Mouse (Mus musculus): ENCODE data around the gene Fap. TPM values are rescaled to one million over a fixed set of nuclear protein-coding genes. Genes with fewer than 3 reads are reported as not detected.
A peak's percentile ranks its signal among the peaks of the same experiment; 100 is the strongest.

Fap gene
- polyA plus RNA-seq (2014; fragmentation: Nextera tagmentation; extraction: Ambion mirVana): 11.7 and 12.0 TPM in 2 replicates

GRCm38 (mm10) chr2:62573753-62574159, at the start of gene Fap:
Gene Fap (minus strand): TSS chr2:62574075.
- Histone ChIP-seq H3K27me3 (ENCODE audit: control insufficient read depth, insufficient read depth, low read length) (no peaks in the 10 kb centered on the region), H3K4me1 (ENCODE audit: control insufficient read depth, insufficient read depth, low read length) (no peaks in the 10 kb centered on the region), H3K9me3 (replicated peaks; ENCODE audit: control insufficient read depth, low read length) (no peaks in the 10 kb centered on the region), H3K9ac (replicated peaks; ENCODE audit: low read length) (peak within 1 kb of the TSS; percentile 34), H3K27ac (replicated peaks; ENCODE audit: low read depth, low read length) (peak within 1 kb of the TSS; percentile 43; the same call in 1 of the 2 replicates), H3K4me2 (ENCODE audit: low read depth, low read length) (peak within 1 kb of the TSS; percentile 22), H3K36me3 (replicated peaks; ENCODE audit: control insufficient read depth, insufficient read depth, low read depth, low read length) (no peaks in the 10 kb centered on the region), H3K4me3 (ENCODE audit: low read depth, low read length) (peak within 1 kb of the TSS; percentile 24)
- ATAC-seq (replicated peaks; ENCODE audit: insufficient number of reproducible peaks, low FRiP score, low TSS enrichment, low read depth) (peak; percentile 77), DNase-seq (ENCODE audit: low spot score) (peak; percentile 88)
- WGBS: 41% methylated on average over 12 of the region's 12 CpGs

DNA sequence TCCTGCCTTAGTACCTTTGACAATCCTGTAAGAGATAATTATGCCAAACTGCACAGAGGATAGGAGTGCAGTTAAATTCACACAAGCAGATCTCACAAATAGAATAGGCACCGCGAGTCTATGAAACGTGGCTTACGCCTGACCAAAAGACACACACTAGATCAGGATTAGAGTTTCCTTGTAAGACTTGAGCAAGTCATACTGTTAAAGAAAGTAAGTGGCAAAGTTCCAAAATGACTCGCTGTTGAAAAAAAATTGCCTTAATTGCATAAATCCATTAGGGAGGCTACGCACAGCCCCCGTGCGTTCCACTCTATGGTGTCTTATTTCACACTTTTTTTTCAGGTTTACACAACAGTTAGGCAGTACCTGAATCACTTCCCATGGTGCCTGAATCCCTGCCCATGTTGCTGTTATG, 49.2 kb upstream of the Fap start:
- H3K4me1 ChIP-seq (ENCODE audit: control insufficient read depth, insufficient read depth, low read length): no peaks in the 10 kb centered on the region
- H3K4me3 ChIP-seq (ENCODE audit: low read depth, low read length): no peak overlapping the region
- WGBS: 60% methylated on average over 8 of the region's 8 CpGs
- H3K27me3 ChIP-seq (ENCODE audit: control insufficient read depth, insufficient read depth, low read length): no peaks in the 10 kb centered on the region
- H3K4me2 ChIP-seq (ENCODE audit: low read depth, low read length): no peak overlapping the region
- no peak for ATAC-seq (replicated peaks; ENCODE audit: insufficient number of reproducible peaks, low FRiP score, low TSS enrichment, low read depth)
- H3K36me3 ChIP-seq (replicated peaks; ENCODE audit: control insufficient read depth, insufficient read depth, low read depth, low read length): no peaks in the 10 kb centered on the region
- no peak overlapping the region for H3K9ac ChIP-seq (replicated peaks; ENCODE audit: low read length)
- no peak overlapping the region for H3K27ac ChIP-seq (replicated peaks; ENCODE audit: low read depth, low read length)
- no peak for DNase-seq (ENCODE audit: low spot score)
- no peaks in the 10 kb centered on the region for H3K9me3 ChIP-seq (replicated peaks; ENCODE audit: control insufficient read depth, low read length)

GRCm38 (mm10) chr2:62619679-62620078, 45.8 kb upstream of the Fap start:
- Histone ChIP-seq H3K4me1 (ENCODE audit: control insufficient read depth, insufficient read depth, low read length) (no peaks in the 10 kb centered on the region), H3K9ac (replicated peaks; ENCODE audit: low read length) (no peak overlapping the region), H3K36me3 (replicated peaks; ENCODE audit: control insufficient read depth, insufficient read depth, low read depth, low read length) (no peaks in the 10 kb centered on the region), H3K9me3 (replicated peaks; ENCODE audit: control insufficient read depth, low read length) (no peaks in the 10 kb centered on the region), H3K27ac (replicated peaks; ENCODE audit: low read depth, low read length) (no peak overlapping the region), H3K4me3 (ENCODE audit: low read depth, low read length) (no peak overlapping the region), H3K27me3 (ENCODE audit: control insufficient read depth, insufficient read depth, low read length) (no peaks in the 10 kb centered on the region), H3K4me2 (ENCODE audit: low read depth, low read length) (no peak overlapping the region)
- DNase-seq (ENCODE audit: low spot score) (no peak), ATAC-seq (replicated peaks; ENCODE audit: insufficient number of reproducible peaks, low FRiP score, low TSS enrichment, low read depth) (no peak)
- 56% methylated on average over 2 of the region's 2 CpGs for WGBS

- Histone ChIP-seq H3K36me3 (replicated peaks; ENCODE audit: control insufficient read depth, insufficient read depth, low read depth, low read length) (no peaks in the 10 kb centered on the region), H3K4me3 (ENCODE audit: low read depth, low read length) (no peak overlapping the region), H3K9ac (replicated peaks; ENCODE audit: low read length) (no peak overlapping the region), H3K4me2 (ENCODE audit: low read depth, low read length) (no peak overlapping the region), H3K4me1 (ENCODE audit: control insufficient read depth, insufficient read depth, low read length) (no peaks in the 10 kb centered on the region), H3K27ac (replicated peaks; ENCODE audit: low read depth, low read length) (no peak overlapping the region), H3K9me3 (replicated peaks; ENCODE audit: control insufficient read depth, low read length) (no peaks in the 10 kb centered on the region), H3K27me3 (ENCODE audit: control insufficient read depth, insufficient read depth, low read length) (no peaks in the 10 kb centered on the region)
- no peak for DNase-seq (ENCODE audit: low spot score)
- ATAC-seq (replicated peaks; ENCODE audit: insufficient number of reproducible peaks, low FRiP score, low TSS enrichment, low read depth): no peak
- WGBS: 87% methylated on average over 7 of the region's 7 CpGs
Measured at GRCm38 (mm10) chr2:62618934-62619341, 45.1 kb upstream of the Fap start.

- ATAC-seq (replicated peaks; ENCODE audit: insufficient number of reproducible peaks, low FRiP score, low TSS enrichment, low read depth) (no peak), DNase-seq (ENCODE audit: low spot score) (no peak)
- 94% methylated on average over 4 of the region's 4 CpGs for WGBS
Measured at GRCm38 (mm10) chr2:62613133-62613532, 39.3 kb upstream of the Fap start.

GRCm38 (mm10) chr2:62606205-62606604, 32.3 kb upstream of the Fap start:
- Histone ChIP-seq H3K27ac (replicated peaks; ENCODE audit: low read depth, low read length) (no peak overlapping the region), H3K9me3 (replicated peaks; ENCODE audit: control insufficient read depth, low read length) (no peaks in the 10 kb centered on the region), H3K4me3 (ENCODE audit: low read depth, low read length) (no peak overlapping the region), H3K4me2 (ENCODE audit: low read depth, low read length) (no peak overlapping the region), H3K4me1 (ENCODE audit: control insufficient read depth, insufficient read depth, low read length) (no peaks in the 10 kb centered on the region), H3K36me3 (replicated peaks; ENCODE audit: control insufficient read depth, insufficient read depth, low read depth, low read length) (no peaks in the 10 kb centered on the region), H3K27me3 (ENCODE audit: control insufficient read depth, insufficient read depth, low read length) (no peaks in the 10 kb centered on the region), H3K9ac (replicated peaks; ENCODE audit: low read length) (no peak overlapping the region)
- WGBS: 93% methylated on average over 16 of the region's 16 CpGs
- ATAC-seq (replicated peaks; ENCODE audit: insufficient number of reproducible peaks, low FRiP score, low TSS enrichment, low read depth): no peak
- no peak for DNase-seq (ENCODE audit: low spot score)

More at GRCm38 (mm10) chr2:62613133-62613532, 39.3 kb upstream of the Fap start:
- no peak overlapping the region for H3K4me3 ChIP-seq (ENCODE audit: low read depth, low read length)
- no peak overlapping the region for H3K4me2 ChIP-seq (ENCODE audit: low read depth, low read length)
- H3K9ac ChIP-seq (replicated peaks; ENCODE audit: low read length): no peak overlapping the region
- H3K4me1 ChIP-seq (ENCODE audit: control insufficient read depth, insufficient read depth, low read length): no peaks in the 10 kb centered on the region
- H3K27me3 ChIP-seq (ENCODE audit: control insufficient read depth, insufficient read depth, low read length): no peaks in the 10 kb centered on the region
- no peaks in the 10 kb centered on the region for H3K9me3 ChIP-seq (replicated peaks; ENCODE audit: control insufficient read depth, low read length)
- no peak overlapping the region for H3K27ac ChIP-seq (replicated peaks; ENCODE audit: low read depth, low read length)
- H3K36me3 ChIP-seq (replicated peaks; ENCODE audit: control insufficient read depth, insufficient read depth, low read depth, low read length): no peaks in the 10 kb centered on the region

GRCm38 (mm10) chr2:62603530-62603929, 29.7 kb upstream of the Fap start:
- no peak overlapping the region for H3K4me3 ChIP-seq (ENCODE audit: low read depth, low read length)
- no peak overlapping the region for H3K9ac ChIP-seq (replicated peaks; ENCODE audit: low read length)
- no peak overlapping the region for H3K4me2 ChIP-seq (ENCODE audit: low read depth, low read length)
- ATAC-seq (replicated peaks; ENCODE audit: insufficient number of reproducible peaks, low FRiP score, low TSS enrichment, low read depth) (no peak), DNase-seq (ENCODE audit: low spot score) (no peak)
- H3K27ac ChIP-seq (replicated peaks; ENCODE audit: low read depth, low read length): no peak overlapping the region
- 90% methylated on average over 5 of the region's 5 CpGs for WGBS
- H3K27me3 ChIP-seq (ENCODE audit: control insufficient read depth, insufficient read depth, low read length): no peaks in the 10 kb centered on the region
- H3K9me3 ChIP-seq (replicated peaks; ENCODE audit: control insufficient read depth, low read length): no peaks in the 10 kb centered on the region
- H3K36me3 ChIP-seq (replicated peaks; ENCODE audit: control insufficient read depth, insufficient read depth, low read depth, low read length): no peaks in the 10 kb centered on the region
- H3K4me1 ChIP-seq (ENCODE audit: control insufficient read depth, insufficient read depth, low read length): no peaks in the 10 kb centered on the region

DNA sequence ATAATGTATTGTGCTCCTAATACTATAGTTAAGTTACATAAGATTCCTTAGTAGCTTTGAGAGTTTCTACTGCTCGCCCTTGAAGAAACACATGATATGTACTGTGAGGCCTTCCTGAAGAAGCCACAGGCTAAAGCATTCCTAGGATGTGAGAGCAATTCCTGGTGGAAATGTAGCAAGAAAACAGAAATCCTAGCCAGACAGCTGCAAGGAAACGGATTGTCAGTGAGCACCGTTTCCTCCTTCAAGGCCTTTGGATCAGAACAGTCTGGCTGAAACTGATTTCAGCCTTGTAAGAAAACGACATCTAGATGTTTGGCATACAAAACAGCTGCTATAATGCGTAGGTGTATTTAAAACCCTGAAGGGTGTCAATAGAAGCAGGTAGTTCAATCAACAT, 22.7 kb upstream of the Fap start:
- WGBS: 92% methylated on average over 5 of the region's 5 CpGs
- ATAC-seq (replicated peaks; ENCODE audit: insufficient number of reproducible peaks, low FRiP score, low TSS enrichment, low read depth) (no peak), DNase-seq (ENCODE audit: low spot score) (no peak)

More for the DNA sequence above, 22.7 kb upstream of the Fap start:
- H3K4me1 ChIP-seq (ENCODE audit: control insufficient read depth, insufficient read depth, low read length): no peaks in the 10 kb centered on the region
- no peaks in the 10 kb centered on the region for H3K36me3 ChIP-seq (replicated peaks; ENCODE audit: control insufficient read depth, insufficient read depth, low read depth, low read length)
- no peak overlapping the region for H3K9ac ChIP-seq (replicated peaks; ENCODE audit: low read length)
- no peak overlapping the region for H3K4me3 ChIP-seq (ENCODE audit: low read depth, low read length)
- H3K27ac ChIP-seq (replicated peaks; ENCODE audit: low read depth, low read length): no peak overlapping the region
- H3K9me3 ChIP-seq (replicated peaks; ENCODE audit: control insufficient read depth, low read length): no peaks in the 10 kb centered on the region
- H3K27me3 ChIP-seq (ENCODE audit: control insufficient read depth, insufficient read depth, low read length): no peaks in the 10 kb centered on the region
- H3K4me2 ChIP-seq (ENCODE audit: low read depth, low read length): no peak overlapping the region
